Mouse (Mus musculus) adrenal gland, postnatal 10 days (tissue): ENCODE results near the gene Ctnnbip1. TPM values are rescaled to one million over a fixed set of nuclear protein-coding genes. Genes with fewer than 3 reads are reported as not detected.

Source experiments
- microRNA-seq: library from miRNA; unstranded; fragments of <30 nt; microRNA quantifications from one replicate; pipeline ENCODE4 v1.2.0, GENCODE M21; 2021
- total RNA-seq, 2 experiments: library from RNA; stranded (reverse); gene quantifications; 2 replicates each; pipeline ENCODE4 v1.2.3; 2021

Ctnnbip1 gene
- total RNA-seq, 2 experiments from 2014 or later, result 39.5 to 42.0 TPM

Small RNAs within 50 kb of the gene (microRNA-seq; reads per million reads assigned to microRNA genes)
- gene Mir5616, result not detected

Other genes with a start within 250 kb of the Ctnnbip1 start
- gene Kif1b, start 210.5 kb upstream of the Ctnnbip1 start, total RNA-seq, result 100 to 1,000 TPM; 105 to 154 TPM
- gene Ube4b, start 91.5 kb upstream of the Ctnnbip1 start, total RNA-seq, result 10 to 100 TPM; 73.0 to 80.0 TPM
- 100 to 1,000 TPM in 1 of 2 experiments, 10 to 100 TPM in 1; 56.2 to 118 TPM for gene Rbp7, start 63.3 kb upstream of the Ctnnbip1 start, total RNA-seq
- gene Tmem274, start 40.9 kb upstream of the Ctnnbip1 start, total RNA-seq, result not detected
- 10 to 100 TPM; 15.2 TPM for gene Nmnat1, start 33.0 kb upstream of the Ctnnbip1 start, total RNA-seq
- gene Lzic, start 33.0 kb upstream of the Ctnnbip1 start, total RNA-seq, result 10 to 100 TPM; 40.1 to 42.1 TPM
- gene Clstn1, start 68.2 kb downstream of the Ctnnbip1 start, total RNA-seq, result 10 to 100 TPM; 72.7 to 95.7 TPM
- gene Pik3cd, start 184.3 kb downstream of the Ctnnbip1 start, total RNA-seq, result 10 to 100 TPM in 1 of 2 experiments, 1 to 10 TPM in 1; 7.5 to 12.1 TPM
- 10 to 100 TPM; 35.0 to 43.6 TPM for gene Tmem201, start 219.8 kb downstream of the Ctnnbip1 start, total RNA-seq